Mouse (Mus musculus) heart, adult 2 months (tissue): ENCODE data around the gene Gm37240.

Experiments
- CTCF ChIP-seq: fragments of 200-600 bp; IDR thresholded peaks from 2 replicates; pipeline ENCODE4 v1.8.1; 2022; ENCODE audit warnings: antibody characterized with exemption, mild to moderate bottlenecking, moderate library complexity
- EP300 ChIP-seq: fragments of 200-500 bp; IDR thresholded peaks from 2 replicates; pipeline ENCODE4 v1.6.1; 2011; ENCODE audit warnings: low read depth, low read length, control low read depth; ENCODE audit not compliant: insufficient read depth
- POLR2A ChIP-seq: fragments of 200-500 bp; IDR thresholded peaks from 2 replicates; pipeline ENCODE4 v1.6.1; 2011; ENCODE audit warnings: mild to moderate bottlenecking, low read depth, low read length, control low read depth; ENCODE audit not compliant: insufficient read depth

DNA sequence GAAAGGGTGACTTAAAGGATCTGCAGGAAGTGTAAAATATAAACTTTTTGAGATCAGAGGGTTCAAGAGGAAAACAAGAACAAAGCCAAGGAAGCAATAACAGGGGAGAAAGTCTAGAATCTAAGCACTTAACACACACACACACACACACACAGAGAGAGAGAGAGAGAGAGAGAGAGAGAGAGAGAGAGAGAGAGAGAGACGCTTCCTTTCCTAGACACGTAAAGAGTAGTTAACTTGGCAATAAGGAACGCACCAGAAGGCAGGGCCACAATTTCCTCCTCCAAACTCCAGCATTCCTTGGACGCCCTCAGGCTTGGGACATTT, 1305.7 kb downstream of the Gm37240 start:
- no peak for TF ChIP-seq CTCF
- no peak for TF ChIP-seq POLR2A
- TF ChIP-seq EP300 = no peak
